Mouse (Mus musculus): ENCODE measurements around the gene Ryk. TPM values are rescaled to one million over a fixed set of nuclear protein-coding genes. Genes with fewer than 3 reads are reported as not detected.

The Ryk gene
- polyA plus RNA-seq (2012; rRNA removed): 6.8 and 8.8 TPM in 2 replicates

- H3K27me3 ChIP-seq (ENCODE audit: control insufficient read depth, insufficient read depth, low read length): peaks cover 9% of the 10 kb centered on the region
- peak within 1 kb of the TSS; percentile 57 for H3K4me3 ChIP-seq (ENCODE audit: extremely low read depth, insufficient read depth, insufficient read length)
- WGBS: under 1% methylated on average over 79 of the region's 119 CpGs
- no peak for TF ChIP-seq CTCF (IDR thresholded peaks at IDR 0.05; ENCODE audit: extremely low read depth, insufficient read depth, insufficient read length, insufficient replicate concordance)
- no peak for TF ChIP-seq POLR2A (IDR thresholded peaks at IDR 0.05; ENCODE audit: low read depth, low read length)
- peaks cover 5% of the 10 kb centered on the region; the same call in 1 of the 2 replicates for H3K4me1 ChIP-seq (ENCODE audit: control insufficient read depth, insufficient read depth, insufficient read length)
- no peaks in the 10 kb centered on the region for H3K36me3 ChIP-seq (ENCODE audit: control insufficient read depth, insufficient read depth, low read length)
- peak in 1 of 2 experiments; percentile 5 for DNase-seq (ENCODE audit: low read depth in 1 of 2, low spot score in 2 of 2)
- H3K27ac ChIP-seq (ENCODE audit: insufficient read depth, low read length): peak within 1 kb of the TSS; percentile 46
Observed at GRCm38 (mm10) chr9:102834742-102835591, at the start of gene Ryk. TSS of gene Ryk (plus strand) at chr9:102834917.

GRCm38 (mm10) chr9:102789491-102789890 lies 45.2 kb upstream of the Ryk start:
- H3K27ac ChIP-seq (ENCODE audit: insufficient read depth, low read length): no peak overlapping the region
- 81% methylated on average over 3 of the region's 3 CpGs for WGBS
- no peaks in the 10 kb centered on the region for H3K27me3 ChIP-seq (ENCODE audit: control insufficient read depth, insufficient read depth, low read length)
- no peak for DNase-seq (ENCODE audit: low read depth in 1 of 2, low spot score in 2 of 2)
- H3K4me3 ChIP-seq (ENCODE audit: extremely low read depth, insufficient read depth, insufficient read length): no peak overlapping the region
- no peaks in the 10 kb centered on the region for H3K36me3 ChIP-seq (ENCODE audit: control insufficient read depth, insufficient read depth, low read length)
- peaks cover 3% of the 10 kb centered on the region; the same call in 1 of the 2 replicates for H3K4me1 ChIP-seq (ENCODE audit: control insufficient read depth, insufficient read depth, insufficient read length)
- no peak for TF ChIP-seq CTCF (IDR thresholded peaks at IDR 0.05; ENCODE audit: extremely low read depth, insufficient read depth, insufficient read length, insufficient replicate concordance)
- no peak for TF ChIP-seq POLR2A (IDR thresholded peaks at IDR 0.05; ENCODE audit: low read depth, low read length)

DNA sequence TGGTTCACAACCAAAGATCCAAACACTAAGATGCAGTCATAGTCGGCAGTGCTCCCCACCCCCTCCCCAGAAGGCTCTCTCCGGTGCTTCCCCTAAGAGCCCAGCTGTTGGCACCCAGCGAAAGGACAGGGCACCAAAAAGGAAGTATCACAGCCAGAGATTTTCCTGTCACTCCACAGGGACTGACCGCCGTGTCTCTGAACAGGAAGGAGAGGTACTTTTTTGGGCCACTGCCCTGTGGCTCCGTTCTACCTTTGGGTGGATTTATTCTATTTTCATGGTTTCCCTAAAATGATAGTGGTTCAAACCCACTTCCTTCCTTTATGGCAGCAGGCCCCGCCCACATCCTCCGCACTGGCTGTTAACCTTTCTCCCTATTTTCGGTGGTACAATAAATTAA lies 42.9 kb upstream of the Ryk start:
- TF ChIP-seq POLR2A (IDR thresholded peaks at IDR 0.05; ENCODE audit: low read depth, low read length) (no peak), CTCF (IDR thresholded peaks at IDR 0.05; ENCODE audit: extremely low read depth, insufficient read depth, insufficient read length, insufficient replicate concordance) (no peak)
- DNase-seq (ENCODE audit: low read depth in 1 of 2, low spot score in 2 of 2): peak in 1 of 2 experiments; percentile 45
- H3K4me1 ChIP-seq (ENCODE audit: control insufficient read depth, insufficient read depth, insufficient read length): peaks cover 3% of the 10 kb centered on the region; the same call in 1 of the 2 replicates

GRCm38 (mm10) chr9:102792836-102793235 lies 41.9 kb upstream of the Ryk start:
- WGBS: 57% methylated on average over 15 of the region's 15 CpGs
- Histone ChIP-seq H3K27ac (ENCODE audit: insufficient read depth, low read length) (no peak overlapping the region), H3K27me3 (ENCODE audit: control insufficient read depth, insufficient read depth, low read length) (no peaks in the 10 kb centered on the region), H3K4me1 (ENCODE audit: control insufficient read depth, insufficient read depth, insufficient read length) (peaks cover 3% of the 10 kb centered on the region; the same call in 1 of the 2 replicates), H3K4me3 (ENCODE audit: extremely low read depth, insufficient read depth, insufficient read length) (no peak overlapping the region), H3K36me3 (ENCODE audit: control insufficient read depth, insufficient read depth, low read length) (no peaks in the 10 kb centered on the region)
- DNase-seq (ENCODE audit: low read depth in 1 of 2, low spot score in 2 of 2): no peak
- TF ChIP-seq POLR2A (IDR thresholded peaks at IDR 0.05; ENCODE audit: low read depth, low read length) (no peak), CTCF (IDR thresholded peaks at IDR 0.05; ENCODE audit: extremely low read depth, insufficient read depth, insufficient read length, insufficient replicate concordance) (no peak)

More for the DNA sequence above, 42.9 kb upstream of the Ryk start:
- WGBS: 2% methylated on average over 9 of the region's 9 CpGs
- H3K4me3 ChIP-seq (ENCODE audit: extremely low read depth, insufficient read depth, insufficient read length): peak overlapping the region; percentile 41
- H3K27ac ChIP-seq (ENCODE audit: insufficient read depth, low read length): no peak overlapping the region
- H3K36me3 ChIP-seq (ENCODE audit: control insufficient read depth, insufficient read depth, low read length): no peaks in the 10 kb centered on the region
- H3K27me3 ChIP-seq (ENCODE audit: control insufficient read depth, insufficient read depth, low read length): no peaks in the 10 kb centered on the region

- Histone ChIP-seq H3K36me3 (ENCODE audit: control insufficient read depth, insufficient read depth, low read length) (no peaks in the 10 kb centered on the region), H3K27me3 (ENCODE audit: control insufficient read depth, insufficient read depth, low read length) (no peaks in the 10 kb centered on the region), H3K4me1 (ENCODE audit: control insufficient read depth, insufficient read depth, insufficient read length) (peaks cover 3% of the 10 kb centered on the region; the same call in 1 of the 2 replicates), H3K4me3 (ENCODE audit: extremely low read depth, insufficient read depth, insufficient read length) (no peak overlapping the region), H3K27ac (ENCODE audit: insufficient read depth, low read length) (no peak overlapping the region)
- TF ChIP-seq CTCF (IDR thresholded peaks at IDR 0.05; ENCODE audit: extremely low read depth, insufficient read depth, insufficient read length, insufficient replicate concordance) (no peak), POLR2A (IDR thresholded peaks at IDR 0.05; ENCODE audit: low read depth, low read length) (no peak)
- no peak for DNase-seq (ENCODE audit: low read depth in 1 of 2, low spot score in 2 of 2)
- WGBS: 35% methylated on average over 12 of the region's 12 CpGs
Observed at GRCm38 (mm10) chr9:102793286-102793809, 41.4 kb upstream of the Ryk start.

GRCm38 (mm10) chr9:102798406-102798805 lies 36.3 kb upstream of the Ryk start:
- WGBS: 88% methylated on average over 4 of the region's 4 CpGs
- DNase-seq (ENCODE audit: low read depth in 1 of 2, low spot score in 2 of 2): no peak
- TF ChIP-seq CTCF (IDR thresholded peaks at IDR 0.05; ENCODE audit: extremely low read depth, insufficient read depth, insufficient read length, insufficient replicate concordance) (no peak), POLR2A (IDR thresholded peaks at IDR 0.05; ENCODE audit: low read depth, low read length) (no peak)
- Histone ChIP-seq H3K36me3 (ENCODE audit: control insufficient read depth, insufficient read depth, low read length) (no peaks in the 10 kb centered on the region), H3K4me3 (ENCODE audit: extremely low read depth, insufficient read depth, insufficient read length) (no peak overlapping the region), H3K27me3 (ENCODE audit: control insufficient read depth, insufficient read depth, low read length) (no peaks in the 10 kb centered on the region), H3K27ac (ENCODE audit: insufficient read depth, low read length) (no peak overlapping the region), H3K4me1 (ENCODE audit: control insufficient read depth, insufficient read depth, insufficient read length) (no peaks in the 10 kb centered on the region)

Measured in spleen, adult 2 months (tissue).